Mouse (Mus musculus) neural tube, embryonic 14.5 days (tissue): ENCODE data around the gene Osgep. TPM values are rescaled to one million over a fixed set of nuclear protein-coding genes. Genes with fewer than 3 reads are reported as not detected.

Source experiments
- ATAC-seq: fragments of 200-750 bp; cut with Nextera tagmentation; 2 replicates; pipeline ENCODE4 v1.8.0; 2017; ENCODE audit warnings: low read depth, mild to moderate bottlenecking, moderate TSS enrichment, moderate library complexity
- H3K27ac ChIP-seq: fragments of 300-500 bp; sonication (generic); 2 replicates; pipeline ENCODE4 v1.5.1; 2014; ENCODE audit warnings: low read depth, mild to moderate bottlenecking, control low read depth, low read length, moderate library complexity, mixed read lengths
- H3K27me3 ChIP-seq: fragments of 300-500 bp; sonication (generic); 2 replicates; pipeline ENCODE4 v1.6.1; 2014; ENCODE audit warnings: low read length; ENCODE audit not compliant: control insufficient read depth, insufficient read depth
- H3K36me3 ChIP-seq: fragments of 300-500 bp; sonication (generic); 2 replicates; pipeline ENCODE4 v1.6.1; 2014; ENCODE audit warnings: low read length, mixed read lengths; ENCODE audit not compliant: control insufficient read depth, insufficient read depth
- H3K4me1 ChIP-seq: fragments of 300-500 bp; sonication (generic); 2 replicates; pipeline ENCODE4 v1.6.1; 2014; ENCODE audit warnings: low read length; ENCODE audit not compliant: control insufficient read depth, insufficient read depth
- H3K4me2 ChIP-seq: fragments of 300-500 bp; sonication (generic); 2 replicates; pipeline ENCODE4 v1.6.1; 2014; ENCODE audit warnings: mild to moderate bottlenecking, low read depth, low read length, control low read depth
- H3K4me3 ChIP-seq: fragments of 300-500 bp; sonication (generic); 2 replicates; pipeline ENCODE4 v1.5.1; 2014; ENCODE audit warnings: low read depth, low read length, control low read depth, mixed read lengths
- H3K9ac ChIP-seq: fragments of 300-500 bp; sonication (generic); replicated peaks from 2 replicates; pipeline ENCODE4 v1.6.1; 2014; ENCODE audit warnings: low read depth, mild to moderate bottlenecking, control low read depth, low read length, mixed read lengths
- H3K9me3 ChIP-seq: fragments of 300-500 bp; sonication (generic); 2 replicates; pipeline ENCODE4 v1.6.1; 2016; ENCODE audit warnings: low read length; ENCODE audit not compliant: control insufficient read depth
- WGBS: fragments of 180-500 bp; shearing (Covaris S2); extraction: QIAGEN DNeasy Blood & Tissue Kit; methylation state at CpG from one replicate; pipeline ENCODE4 v1.1.7; 2014; 5-methylcytosine and 5-hydroxymethylcytosine counted together
- polyA plus RNA-seq: library from polyadenylated mRNA; unstranded; fragments of >200 nt; fragmentation: Nextera tagmentation; extraction: Ambion mirVana; gene quantifications from 2 replicates; pipeline ENCODE4 v1.2.1, GENCODE M21; 2014

Osgep gene
- polyA plus RNA-seq, 1 experiment from 2014 or later: 110 TPM

- H3K27ac ChIP-seq: no peak overlapping the region
- peaks cover 4% of the 10 kb centered on the region; the same call in 1 of the 2 replicates for H3K4me1 ChIP-seq
- peak overlapping the region; percentile 59 for H3K9ac ChIP-seq
- WGBS: 19% methylated on average over 19 of the region's 19 CpGs
- H3K9me3 ChIP-seq: no peaks in the 10 kb centered on the region
- H3K4me2 ChIP-seq: peak overlapping the region; percentile 86
- ATAC-seq: peak; percentile 61
- H3K36me3 ChIP-seq: no peaks in the 10 kb centered on the region
- H3K27me3 ChIP-seq: peaks cover 3% of the 10 kb centered on the region; the same call in 1 of the 2 replicates
- H3K4me3 ChIP-seq: peak overlapping the region; percentile 47
Measured at GRCm38 (mm10) chr14:50895985-50896746, 28.5 kb downstream of the Osgep start.

GRCm38 (mm10) chr14:50895407-50895806 is 29.3 kb downstream of the Osgep start:
- H3K9me3 ChIP-seq: no peaks in the 10 kb centered on the region
- no peaks in the 10 kb centered on the region for H3K36me3 ChIP-seq
- peak overlapping the region; percentile 86 for H3K4me2 ChIP-seq
- peaks cover 3% of the 10 kb centered on the region; the same call in 1 of the 2 replicates for H3K27me3 ChIP-seq
- no peak overlapping the region for H3K9ac ChIP-seq
- H3K27ac ChIP-seq: no peak overlapping the region
- ATAC-seq: no peak
- no peak overlapping the region for H3K4me3 ChIP-seq
- peaks cover 4% of the 10 kb centered on the region; the same call in 1 of the 2 replicates for H3K4me1 ChIP-seq

- no peak for ATAC-seq
- no peak overlapping the region for H3K4me2 ChIP-seq
- no peak overlapping the region for H3K27ac ChIP-seq
- WGBS: 87% methylated on average over 22 of the region's 22 CpGs
- peaks cover 4% of the 10 kb centered on the region; the same call in 1 of the 2 replicates for H3K4me1 ChIP-seq
- H3K9me3 ChIP-seq: no peaks in the 10 kb centered on the region
- H3K36me3 ChIP-seq: no peaks in the 10 kb centered on the region
- H3K9ac ChIP-seq: no peak overlapping the region
- H3K4me3 ChIP-seq: no peak overlapping the region
- H3K27me3 ChIP-seq: peaks cover 3% of the 10 kb centered on the region; the same call in 1 of the 2 replicates
Measured at GRCm38 (mm10) chr14:50892541-50893459, 31.9 kb downstream of the Osgep start.

- Histone ChIP-seq H3K27ac (no peak overlapping the region), H3K4me2 (no peak overlapping the region), H3K4me3 (no peak overlapping the region), H3K27me3 (peaks cover 3% of the 10 kb centered on the region; the same call in 1 of the 2 replicates), H3K9me3 (no peaks in the 10 kb centered on the region), H3K36me3 (no peaks in the 10 kb centered on the region), H3K9ac (no peak overlapping the region), H3K4me1 (peaks cover 4% of the 10 kb centered on the region; the same call in 1 of the 2 replicates)
- ATAC-seq: no peak
- WGBS: 87% methylated on average over 7 of the region's 7 CpGs
Measured at GRCm38 (mm10) chr14:50892091-50892490, 32.6 kb downstream of the Osgep start.

- Histone ChIP-seq H3K9ac (no peak overlapping the region), H3K27ac (no peak overlapping the region), H3K27me3 (peaks cover 3% of the 10 kb centered on the region; the same call in 1 of the 2 replicates), H3K4me3 (no peak overlapping the region), H3K4me2 (no peak overlapping the region), H3K9me3 (no peaks in the 10 kb centered on the region), H3K36me3 (no peaks in the 10 kb centered on the region), H3K4me1 (peaks cover 3% of the 10 kb centered on the region; the same call in 1 of the 2 replicates)
- WGBS: 89% methylated on average over 8 of the region's 8 CpGs
- no peak for ATAC-seq
Measured at GRCm38 (mm10) chr14:50891621-50892020, 33.1 kb downstream of the Osgep start.

- H3K27ac ChIP-seq: no peak overlapping the region
- 87% methylated on average over 6 of the region's 6 CpGs for WGBS
- no peak overlapping the region for H3K9ac ChIP-seq
- ATAC-seq: no peak
- H3K27me3 ChIP-seq: no peaks in the 10 kb centered on the region
- H3K4me3 ChIP-seq: no peak overlapping the region
- H3K36me3 ChIP-seq: no peaks in the 10 kb centered on the region
- no peak overlapping the region for H3K4me2 ChIP-seq
- no peaks in the 10 kb centered on the region for H3K4me1 ChIP-seq
- no peaks in the 10 kb centered on the region for H3K9me3 ChIP-seq
Measured at GRCm38 (mm10) chr14:50876236-50876950, 48.3 kb downstream of the Osgep start.

- H3K4me3 ChIP-seq: no peak overlapping the region
- WGBS: 80% methylated on average over 6 of the region's 6 CpGs
Measured at GRCm38 (mm10) chr14:50875591-50876230, 49.0 kb downstream of the Osgep start.

GRCm38 (mm10) chr14:50875175-50875574 is 49.5 kb downstream of the Osgep start:
- Histone ChIP-seq H3K27ac (no peak overlapping the region), H3K9ac (no peak overlapping the region), H3K36me3 (no peaks in the 10 kb centered on the region), H3K4me2 (no peak overlapping the region), H3K9me3 (no peaks in the 10 kb centered on the region), H3K4me3 (no peak overlapping the region), H3K27me3 (no peaks in the 10 kb centered on the region), H3K4me1 (peaks cover 3% of the 10 kb centered on the region; the same call in 1 of the 2 replicates)
- WGBS: 89% methylated on average over 3 of the region's 3 CpGs
- no peak for ATAC-seq

More at GRCm38 (mm10) chr14:50875591-50876230, 49.0 kb downstream of the Osgep start:
- no peak for ATAC-seq
- Histone ChIP-seq H3K4me2 (no peak overlapping the region), H3K4me1 (peaks cover 2% of the 10 kb centered on the region; the same call in 1 of the 2 replicates), H3K36me3 (no peaks in the 10 kb centered on the region), H3K27me3 (no peaks in the 10 kb centered on the region), H3K27ac (no peak overlapping the region), H3K9ac (no peak overlapping the region), H3K9me3 (no peaks in the 10 kb centered on the region)
